Mouse (Mus musculus) urinary bladder, postnatal 36 days (tissue): ENCODE measurements at regions not wholly inside any gene's neighbourhood (a gene's known extent, or its start where the extent isn't known, plus 50 kb on each side); places are given as distances from the start of the nearest gene placed in this dataset.

Experiments used
- DNase-seq, 2 experiments: peaks; one replicate each; pipeline ENCODE4 v3.0.0; 2022; ENCODE audit warnings: low spot score in 2 of 2, mixed read lengths in 1 of 2

GRCm38 (mm10) chr7:78971644-78972313, 58.6 kb downstream of the Isg20 start:
- no peak for DNase-seq

- DNase-seq: no peak
These were observed 63.5 kb upstream of the Acan start for GRCm38 (mm10) chr7:78989751-78990206.

- DNase-seq: peak; percentile 27 to 53
These were observed 62.8 kb upstream of the Acan start for GRCm38 (mm10) chr7:78990302-78991038.

- DNase-seq: no peak
These were observed 60.3 kb upstream of the Acan start for GRCm38 (mm10) chr7:78992991-78993390.

GRCm38 (mm10) chr7:78994134-78994533, 59.1 kb upstream of the Acan start:
- DNase-seq: no peak

- no peak for DNase-seq
These were observed 58.2 kb upstream of the Acan start for GRCm38 (mm10) chr7:78995034-78995433.

GRCm38 (mm10) chr7:78995820-78996219, 57.5 kb upstream of the Acan start:
- DNase-seq: no peak
